Mouse (Mus musculus): Measurements from ENCODE around the gene Helz. TPM values are rescaled to one million over a fixed set of nuclear protein-coding genes. Genes with fewer than 3 reads are reported as not detected.
A peak's percentile ranks its signal among the peaks of the same experiment; 100 is the strongest.
"Not testable (repeated sequence)": the region's sequence is repeated elsewhere in the genome, so short reads cannot be mapped to it uniquely, and the experiment has no call there.

Helz gene
- polyA plus RNA-seq, 1 experiment from 2014 or later: 17.3 TPM

DNA sequence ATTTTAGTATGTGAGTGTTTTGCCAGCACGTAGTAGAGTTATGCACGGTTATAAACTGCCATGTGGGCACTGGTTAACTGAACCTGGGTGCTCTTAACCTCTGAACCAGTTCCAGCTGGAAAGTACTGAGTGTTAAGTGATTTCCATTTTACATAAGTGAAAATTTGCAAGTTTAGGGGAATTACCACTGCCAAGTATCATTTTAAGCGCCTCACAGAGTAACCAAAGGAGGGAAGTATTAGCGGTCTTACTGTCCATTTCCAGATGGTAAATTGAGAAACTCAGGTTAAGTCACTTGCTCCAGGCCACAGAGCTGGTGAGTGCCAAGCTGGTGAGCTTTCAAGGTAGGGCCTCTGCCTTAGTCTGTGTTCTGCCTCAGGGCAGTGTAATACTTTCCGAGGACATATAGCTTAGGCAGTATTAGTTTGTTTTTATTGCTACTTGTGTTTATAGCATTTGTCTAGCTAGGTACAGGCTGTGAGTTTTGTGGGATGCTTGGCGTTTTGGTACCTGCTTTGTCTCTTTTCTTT, 20.8 kb downstream of the Helz start:
- Histone ChIP-seq H3K4me3 (replicated peaks) (no peak overlapping the region), H3K36me3 (no peaks in the 10 kb centered on the region), H3K27me3 (replicated peaks) (no peaks in the 10 kb centered on the region), H3K9me3 (no peaks in the 10 kb centered on the region), H3K9ac (no peak overlapping the region), H3K27ac (no peak overlapping the region), H3K4me2 (no peak overlapping the region), H3K4me1 (peaks cover 8% of the 10 kb centered on the region)
- no peak for ATAC-seq (ENCODE audit: insufficient read depth, low FRiP score, low read depth)
- WGBS: 94% methylated on average over 6 of the region's 6 CpGs

DNA sequence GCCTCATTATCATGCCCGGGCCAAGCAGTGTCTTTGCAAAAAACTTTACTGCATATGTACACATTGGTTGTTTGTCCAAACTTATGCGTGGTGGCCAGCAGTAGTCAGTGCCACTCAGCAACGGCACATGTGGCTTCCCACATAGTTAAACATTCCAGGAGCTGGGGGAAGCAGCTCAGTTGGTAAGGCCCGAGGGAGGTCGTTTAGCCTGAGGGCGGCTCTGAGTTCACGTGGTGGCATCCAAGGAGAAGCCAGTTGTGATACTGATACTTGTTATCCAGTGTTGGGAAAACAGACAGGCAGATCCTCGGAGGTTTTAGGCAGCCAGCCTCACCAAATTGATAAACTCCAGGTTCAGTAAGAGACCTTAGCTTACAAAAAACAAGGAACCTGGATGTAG, 23.2 kb downstream of the Helz start:
- ATAC-seq (ENCODE audit: insufficient read depth, low FRiP score, low read depth); H3K27me3 ChIP-seq (replicated peaks); H3K9ac ChIP-seq; H3K4me2 ChIP-seq; H3K9me3 ChIP-seq; H3K4me3 ChIP-seq (replicated peaks); H3K27ac ChIP-seq: not testable (repeated sequence)
- peaks cover 13% of the 10 kb centered on the region for H3K4me1 ChIP-seq
- peaks cover 14% of the 10 kb centered on the region for H3K36me3 ChIP-seq
- WGBS: 76% methylated on average over 8 of the region's 8 CpGs

- H3K9ac ChIP-seq: no peak overlapping the region
- WGBS: 96% methylated on average over 2 of the region's 2 CpGs
- no peak overlapping the region for H3K4me2 ChIP-seq
- H3K4me3 ChIP-seq (replicated peaks): no peak overlapping the region
- peaks cover 13% of the 10 kb centered on the region for H3K4me1 ChIP-seq
- no peak overlapping the region for H3K27ac ChIP-seq
- H3K36me3 ChIP-seq: peaks cover 16% of the 10 kb centered on the region
- no peaks in the 10 kb centered on the region for H3K9me3 ChIP-seq
- no peak for ATAC-seq (ENCODE audit: insufficient read depth, low FRiP score, low read depth)
- H3K27me3 ChIP-seq (replicated peaks): no peaks in the 10 kb centered on the region
Observed at GRCm38 (mm10) chr11:107571318-107571717, 23.6 kb downstream of the Helz start.

- Histone ChIP-seq H3K4me3 (replicated peaks) (no peak overlapping the region), H3K4me2 (no peak overlapping the region), H3K36me3 (peaks cover 21% of the 10 kb centered on the region), H3K27ac (0 out of 2 replicates have a peak overlapping the region, but pooled peaks have one; percentile 31), H3K27me3 (replicated peaks) (no peaks in the 10 kb centered on the region), H3K9ac (no peak overlapping the region), H3K4me1 (peaks cover 13% of the 10 kb centered on the region), H3K9me3 (no peaks in the 10 kb centered on the region)
- WGBS: 82% methylated on average over 3 of the region's 3 CpGs
- ATAC-seq (ENCODE audit: insufficient read depth, low FRiP score, low read depth): no peak
Observed at GRCm38 (mm10) chr11:107572551-107572950, 24.8 kb downstream of the Helz start.

DNA sequence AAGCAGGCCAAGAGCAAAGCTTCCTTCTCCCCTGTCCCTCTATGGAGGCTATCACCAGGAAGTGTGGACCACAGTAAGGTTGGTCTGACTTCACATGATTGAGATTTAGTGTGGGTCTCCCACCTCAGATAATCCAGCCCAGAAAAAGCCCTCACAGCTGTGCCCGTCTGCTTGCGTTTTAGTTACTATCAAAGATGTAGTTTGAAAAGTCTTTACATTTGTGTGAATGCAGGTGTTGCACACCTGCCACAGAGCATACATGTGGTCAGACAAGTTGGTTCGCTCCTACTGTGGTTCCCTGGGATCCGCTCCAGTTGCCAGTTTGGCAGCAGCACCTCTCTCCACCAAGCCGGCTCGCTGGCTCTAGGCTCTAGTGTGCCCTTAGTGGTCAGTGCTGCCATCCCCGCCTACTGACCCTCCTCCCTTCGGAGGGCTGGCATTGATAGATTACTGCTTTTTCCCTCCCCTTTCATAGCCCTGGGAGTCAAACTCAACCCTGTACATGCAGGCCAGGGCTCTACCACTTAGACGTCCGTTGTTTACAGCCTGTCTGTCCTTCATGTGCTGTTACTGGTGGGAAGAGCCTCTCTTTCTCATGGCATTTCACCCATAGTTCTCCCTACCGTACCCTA, 25.4 kb downstream of the Helz start:
- Histone ChIP-seq H3K36me3 (peaks cover 21% of the 10 kb centered on the region), H3K27ac (peak overlapping the region; percentile 68), H3K27me3 (replicated peaks) (no peaks in the 10 kb centered on the region), H3K4me3 (replicated peaks) (no peak overlapping the region), H3K4me1 (peaks cover 13% of the 10 kb centered on the region), H3K4me2 (0 out of 2 replicates have a peak overlapping the region, but pooled peaks have one; percentile 3), H3K9ac (no peak overlapping the region), H3K9me3 (no peaks in the 10 kb centered on the region)
- 35% methylated on average over 11 of the region's 11 CpGs for WGBS
- peak; percentile 76; the same call in 1 of the 2 replicates for ATAC-seq (ENCODE audit: insufficient read depth, low FRiP score, low read depth)

GRCm38 (mm10) chr11:107573847-107574246, 26.1 kb downstream of the Helz start:
- H3K27me3 ChIP-seq (replicated peaks): no peaks in the 10 kb centered on the region
- H3K27ac ChIP-seq: peak overlapping the region; percentile 68
- no peak overlapping the region for H3K9ac ChIP-seq
- peak overlapping the region; percentile 3; the same call in 1 of the 2 replicates for H3K4me2 ChIP-seq
- H3K4me1 ChIP-seq: peaks cover 13% of the 10 kb centered on the region
- H3K4me3 ChIP-seq (replicated peaks): no peak overlapping the region
- WGBS: 43% methylated on average over 6 of the region's 6 CpGs
- H3K36me3 ChIP-seq: peaks cover 24% of the 10 kb centered on the region
- 0 out of 2 replicates have a peak, but pooled peaks have one; percentile 62 for ATAC-seq (ENCODE audit: insufficient read depth, low FRiP score, low read depth)
- no peaks in the 10 kb centered on the region for H3K9me3 ChIP-seq

DNA sequence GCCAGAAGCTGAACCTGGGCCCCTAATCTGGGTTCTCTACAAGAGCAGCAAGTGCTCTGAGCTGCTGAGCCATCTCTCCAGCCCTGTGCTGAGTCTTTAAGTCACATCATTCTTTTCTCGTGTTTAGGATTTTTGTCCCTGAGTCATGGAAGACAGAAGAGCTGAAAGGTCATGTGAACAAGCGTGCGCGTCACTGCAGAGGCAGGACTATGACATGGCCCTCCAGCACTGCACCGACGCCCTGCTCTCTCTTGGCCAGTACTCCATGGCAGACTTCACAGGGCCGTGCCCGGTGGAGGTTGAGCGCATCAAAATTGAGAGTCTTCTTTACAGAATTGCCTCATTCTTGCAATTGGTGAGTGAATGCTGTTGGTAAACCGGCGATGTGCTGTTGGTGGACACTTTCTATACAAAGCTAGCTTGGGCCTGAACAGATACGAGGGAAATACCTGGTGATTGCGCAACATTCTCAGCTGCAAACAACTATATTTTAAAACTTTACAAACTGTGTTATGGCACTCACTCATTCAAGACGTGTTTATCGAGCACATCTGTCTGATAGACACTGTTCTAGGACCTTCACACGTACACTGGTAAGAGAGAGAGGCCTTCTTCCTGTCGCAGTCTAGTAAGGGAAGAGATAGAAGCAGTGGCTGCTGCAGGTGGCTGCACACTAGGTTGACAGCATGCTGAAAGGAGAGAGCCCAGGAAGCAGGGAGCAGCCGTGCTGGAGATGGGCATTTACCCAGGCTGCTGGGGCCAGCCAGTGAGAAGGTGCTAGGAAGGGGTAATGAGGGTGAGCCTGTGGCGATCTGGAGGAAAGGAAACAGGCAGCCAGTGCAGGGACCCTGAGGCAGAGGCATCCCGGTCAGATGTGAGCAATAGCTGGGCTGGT, 27.3 kb downstream of the Helz start:
- Histone ChIP-seq H3K36me3 (peaks cover 24% of the 10 kb centered on the region), H3K4me1 (peaks cover 13% of the 10 kb centered on the region), H3K9me3 (no peaks in the 10 kb centered on the region), H3K4me2 (no peak overlapping the region), H3K27me3 (replicated peaks) (no peaks in the 10 kb centered on the region), H3K4me3 (replicated peaks) (no peak overlapping the region), H3K27ac (no peak overlapping the region), H3K9ac (no peak overlapping the region)
- ATAC-seq (ENCODE audit: insufficient read depth, low FRiP score, low read depth): no peak
- 90% methylated on average over 20 of the region's 20 CpGs for WGBS

DNA sequence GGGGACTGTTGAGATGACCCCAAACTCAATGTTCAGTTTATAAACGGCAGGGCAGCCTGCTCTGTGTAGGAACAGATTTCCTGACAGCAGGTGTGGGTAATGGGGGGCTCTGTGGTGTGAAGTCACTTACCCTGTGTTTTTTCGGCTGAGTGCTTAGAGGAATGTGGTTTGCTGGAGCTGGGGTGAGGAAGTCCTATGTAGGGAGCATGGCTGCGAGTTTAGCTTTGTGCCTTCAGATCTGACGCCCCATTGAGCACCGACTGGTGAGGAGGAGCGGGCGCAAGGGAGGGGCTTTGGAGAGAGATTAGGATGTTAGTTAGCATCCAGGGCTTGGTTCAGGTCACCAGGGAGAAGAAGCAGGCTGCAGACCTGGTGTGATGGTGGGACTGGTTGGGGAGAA, 28.5 kb downstream of the Helz start:
- Histone ChIP-seq H3K27ac (no peak overlapping the region), H3K36me3 (peaks cover 24% of the 10 kb centered on the region), H3K27me3 (replicated peaks) (no peaks in the 10 kb centered on the region), H3K4me1 (peaks cover 13% of the 10 kb centered on the region), H3K4me2 (no peak overlapping the region), H3K9me3 (no peaks in the 10 kb centered on the region), H3K4me3 (replicated peaks) (no peak overlapping the region), H3K9ac (no peak overlapping the region)
- no peak for ATAC-seq (ENCODE audit: insufficient read depth, low FRiP score, low read depth)
- 88% methylated on average over 7 of the region's 7 CpGs for WGBS

GRCm38 (mm10) chr11:107577400-107577799, 29.7 kb downstream of the Helz start:
- Histone ChIP-seq H3K9ac (no peak overlapping the region), H3K4me1 (peaks cover 13% of the 10 kb centered on the region), H3K27me3 (replicated peaks) (no peaks in the 10 kb centered on the region), H3K27ac (no peak overlapping the region), H3K4me3 (replicated peaks) (no peak overlapping the region), H3K9me3 (no peaks in the 10 kb centered on the region), H3K4me2 (no peak overlapping the region), H3K36me3 (peaks cover 24% of the 10 kb centered on the region)
- 79% methylated on average over 8 of the region's 8 CpGs for WGBS
- ATAC-seq (ENCODE audit: insufficient read depth, low FRiP score, low read depth): no peak

- Histone ChIP-seq H3K9ac (no peak overlapping the region), H3K4me1 (peaks cover 8% of the 10 kb centered on the region), H3K9me3 (no peaks in the 10 kb centered on the region), H3K36me3 (peaks cover 24% of the 10 kb centered on the region), H3K27me3 (replicated peaks) (no peaks in the 10 kb centered on the region), H3K4me3 (replicated peaks) (no peak overlapping the region), H3K4me2 (no peak overlapping the region), H3K27ac (no peak overlapping the region)
- 83% methylated on average over 7 of the region's 7 CpGs for WGBS
- ATAC-seq (ENCODE audit: insufficient read depth, low FRiP score, low read depth): no peak
Observed at GRCm38 (mm10) chr11:107578226-107578625, 30.5 kb downstream of the Helz start.

GRCm38 (mm10) chr11:107580786-107581185, 33.1 kb downstream of the Helz start:
- H3K9me3 ChIP-seq: no peaks in the 10 kb centered on the region
- 90% methylated on average over 4 of the region's 4 CpGs for WGBS
- no peaks in the 10 kb centered on the region for H3K27me3 ChIP-seq (replicated peaks)
- ATAC-seq (ENCODE audit: insufficient read depth, low FRiP score, low read depth): no peak
- H3K36me3 ChIP-seq: peaks cover 11% of the 10 kb centered on the region; the same call in 1 of the 2 replicates
- no peak overlapping the region for H3K4me2 ChIP-seq
- no peak overlapping the region for H3K27ac ChIP-seq
- H3K4me3 ChIP-seq (replicated peaks): no peak overlapping the region
- H3K9ac ChIP-seq: no peak overlapping the region
- no peaks in the 10 kb centered on the region for H3K4me1 ChIP-seq
